Mouse (Mus musculus): ENCODE measurements around the gene Ly6f.

- TF ChIP-seq POLR2A (IDR thresholded peaks at IDR 0.05; ENCODE audit: low read depth, low read length) (no peak), CTCF (conservative IDR thresholded peaks at IDR 0.05; ENCODE audit: insufficient read depth, insufficient read length, low read depth, low read length) (peak; percentile 60)
Measured at GRCm38 (mm10) chr15:75317255-75317654, 49.0 kb downstream of the Ly6f start.
